Mouse (Mus musculus) yolk sac, embryonic 10.5 days (tissue): ENCODE measurements at regions not wholly inside any gene's neighbourhood (a gene's known extent, or its start where the extent isn't known, plus 50 kb on each side); places are given as distances from the start of the nearest gene placed in this dataset.
"Not testable (repeated sequence)": the region's sequence is repeated elsewhere in the genome, so short reads cannot be mapped to it uniquely, and the experiment has no call there.

Experiments
- DNase-seq: peaks from one replicate; pipeline ENCODE4 v3.0.0-alpha.2; 2017; ENCODE audit warnings: low spot score

GRCm38 (mm10) chr2:147307488-147308386 lies 54.0 kb upstream of the Pax1 start:
- DNase-seq = peak; percentile 44

- DNase-seq = no peak
These were observed 55.0 kb upstream of the Pax1 start for GRCm38 (mm10) chr2:147306728-147307127.

- DNase-seq = no peak
These were observed 56.5 kb upstream of the Pax1 start for GRCm38 (mm10) chr2:147305262-147305661.

GRCm38 (mm10) chr2:147300503-147300902 lies 61.2 kb upstream of the Pax1 start:
- DNase-seq = no peak

GRCm38 (mm10) chr2:147299359-147299758 lies 62.4 kb upstream of the Pax1 start:
- DNase-seq = no peak

- DNase-seq = no peak
These were observed 63.2 kb upstream of the Pax1 start for GRCm38 (mm10) chr2:147298499-147298896.

GRCm38 (mm10) chr2:147297876-147298498 lies 63.7 kb upstream of the Pax1 start:
- no peak for DNase-seq

GRCm38 (mm10) chr2:147294926-147295325 lies 66.8 kb upstream of the Pax1 start:
- not testable (repeated sequence) for DNase-seq

GRCm38 (mm10) chr2:147293294-147293688 lies 68.4 kb upstream of the Pax1 start:
- no peak for DNase-seq

GRCm38 (mm10) chr2:147292387-147293293 lies 69.1 kb upstream of the Pax1 start:
- DNase-seq = no peak

GRCm38 (mm10) chr2:147283390-147283789 lies 78.3 kb upstream of the Pax1 start:
- DNase-seq = no peak

- no peak for DNase-seq
These were observed 83.6 kb upstream of the Nkx2-2 start for GRCm38 (mm10) chr2:147277636-147278035.

- no peak for DNase-seq
These were observed 75.1 kb upstream of the Nkx2-2 start for GRCm38 (mm10) chr2:147269171-147269570.

- DNase-seq = no peak
These were observed 73.9 kb upstream of the Nkx2-2 start for GRCm38 (mm10) chr2:147267901-147268300.

GRCm38 (mm10) chr2:147267257-147267656 lies 73.2 kb upstream of the Nkx2-2 start:
- DNase-seq = no peak

GRCm38 (mm10) chr2:147256696-147257095 lies 62.7 kb upstream of the Nkx2-2 start:
- DNase-seq = peak; percentile 47

GRCm38 (mm10) chr2:147254944-147255343 lies 60.9 kb upstream of the Nkx2-2 start:
- DNase-seq = no peak

GRCm38 (mm10) chr2:147254137-147254536 lies 60.1 kb upstream of the Nkx2-2 start:
- no peak for DNase-seq

- peak; percentile 56 for DNase-seq
These were observed 54.0 kb upstream of the Nkx2-2 start for GRCm38 (mm10) chr2:147247981-147248514.

GRCm38 (mm10) chr2:147247238-147247637 lies 53.2 kb upstream of the Nkx2-2 start:
- DNase-seq = peak; percentile 79

GRCm38 (mm10) chr2:147244406-147244805 lies 50.4 kb upstream of the Nkx2-2 start:
- no peak for DNase-seq
